Mouse (Mus musculus) limb, embryonic 12.5 days (tissue): ENCODE measurements around the gene Rbm39. TPM values are rescaled to one million over a fixed set of nuclear protein-coding genes. Genes with fewer than 3 reads are reported as not detected.
"Not testable (repeated sequence)": the region's sequence is repeated elsewhere in the genome, so short reads cannot be mapped to it uniquely, and the experiment has no call there.

Source experiments
- ATAC-seq: fragments of 200-750 bp; cut with Nextera tagmentation; 2 replicates; pipeline ENCODE4 v1.8.0; 2017; ENCODE audit warnings: low read depth, moderate TSS enrichment; ENCODE audit not compliant: insufficient number of reproducible peaks, insufficient read depth, low FRiP score, low TSS enrichment
- H3K27ac ChIP-seq: fragments of 300-500 bp; sonication (generic); 2 replicates; pipeline ENCODE4 v1.5.1; 2016; ENCODE audit warnings: mild to moderate bottlenecking, moderate library complexity
- H3K27me3 ChIP-seq: fragments of 300-500 bp; sonication (generic); 2 replicates; pipeline ENCODE4 v1.6.1; 2016; ENCODE audit warnings: mild to moderate bottlenecking, moderate library complexity
- H3K36me3 ChIP-seq: fragments of 300-500 bp; sonication (generic); 2 replicates; pipeline ENCODE4 v1.6.1; 2016; ENCODE audit warnings: mild to moderate bottlenecking, moderate library complexity
- H3K4me1 ChIP-seq: fragments of 300-500 bp; sonication (generic); replicated peaks from 2 replicates; pipeline ENCODE4 v1.6.1; 2016
- H3K4me2 ChIP-seq: fragments of 300-500 bp; sonication (generic); 2 replicates; pipeline ENCODE4 v1.6.1; 2016; ENCODE audit warnings: mild to moderate bottlenecking, moderate library complexity
- H3K4me3 ChIP-seq: fragments of 300-500 bp; sonication (generic); replicated peaks from 2 replicates; pipeline ENCODE4 v1.5.1; 2016; ENCODE audit warnings: mild to moderate bottlenecking
- H3K9ac ChIP-seq: fragments of 300-500 bp; sonication (generic); replicated peaks from 2 replicates; pipeline ENCODE4 v1.6.1; 2016; ENCODE audit warnings: mild to moderate bottlenecking, moderate library complexity
- H3K9me3 ChIP-seq: fragments of 300-500 bp; sonication (generic); 2 replicates; pipeline ENCODE4 v1.6.1; 2016; ENCODE audit warnings: mild to moderate bottlenecking, moderate library complexity
- WGBS: fragments of 180-500 bp; shearing (Covaris S2); methylation state at CpG from one replicate; pipeline ENCODE4 v1.1.7; 2016; 5-methylcytosine and 5-hydroxymethylcytosine counted together
- polyA plus RNA-seq: library from polyadenylated mRNA; unstranded; fragments of >200 nt; fragmentation: Nextera tagmentation; extraction: Ambion mirVana; gene quantifications from 2 replicates; pipeline ENCODE4 v1.2.1, GENCODE M21; 2016

Gene Rbm39
- polyA plus RNA-seq, 1 experiment from 2014 or later, result 825 TPM

GRCm38 (mm10) chr2:156196302-156197128, 16.5 kb upstream of the Rbm39 start, which contains the start of gene Phf20:
TSS of gene Phf20 (plus strand) at chr2:156196466.
- peak within 1 kb of the TSS; percentile 95 for H3K27ac ChIP-seq
- peak; percentile 97 for ATAC-seq
- peak within 1 kb of the TSS; percentile 67 for H3K4me2 ChIP-seq
- H3K4me3 ChIP-seq, result peak within 1 kb of the TSS; percentile 67
- peaks cover 35% of the 10 kb centered on the region for H3K4me1 ChIP-seq
- peaks cover 8% of the 10 kb centered on the region; the same call in 1 of the 2 replicates for H3K36me3 ChIP-seq
- WGBS, result under 1% methylated on average over 88 of the region's 88 CpGs
- H3K9me3 ChIP-seq, result no peaks in the 10 kb centered on the region
- H3K27me3 ChIP-seq, result no peaks in the 10 kb centered on the region
- H3K9ac ChIP-seq, result peak within 1 kb of the TSS; percentile 83

DNA sequence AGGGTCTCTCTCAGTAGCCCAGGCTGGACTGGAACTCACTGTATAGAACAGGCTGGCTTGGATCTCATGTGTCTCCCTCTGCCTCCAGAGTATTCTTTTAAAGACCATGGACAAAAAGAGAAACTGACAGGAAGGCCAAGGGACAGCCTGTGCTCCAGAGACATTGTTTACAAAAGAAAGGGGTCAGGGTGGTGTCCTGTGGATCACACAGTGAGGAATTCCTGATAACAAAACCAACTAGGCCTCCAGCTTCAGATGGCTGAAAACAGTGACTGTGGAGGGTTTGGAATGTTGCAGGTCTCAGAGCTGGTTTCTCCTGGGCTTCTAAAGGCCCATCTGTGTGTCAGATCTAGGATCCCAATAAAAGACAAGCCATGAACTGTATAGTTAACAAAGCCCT, 14.5 kb upstream of the Rbm39 start:
- Histone ChIP-seq H3K27me3 (no peaks in the 10 kb centered on the region), H3K9ac (no peak overlapping the region), H3K4me1 (peaks cover 21% of the 10 kb centered on the region), H3K9me3 (no peaks in the 10 kb centered on the region), H3K36me3 (no peaks in the 10 kb centered on the region), H3K27ac (no peak overlapping the region), H3K4me3 (no peak overlapping the region), H3K4me2 (no peak overlapping the region)
- no peak for ATAC-seq

DNA sequence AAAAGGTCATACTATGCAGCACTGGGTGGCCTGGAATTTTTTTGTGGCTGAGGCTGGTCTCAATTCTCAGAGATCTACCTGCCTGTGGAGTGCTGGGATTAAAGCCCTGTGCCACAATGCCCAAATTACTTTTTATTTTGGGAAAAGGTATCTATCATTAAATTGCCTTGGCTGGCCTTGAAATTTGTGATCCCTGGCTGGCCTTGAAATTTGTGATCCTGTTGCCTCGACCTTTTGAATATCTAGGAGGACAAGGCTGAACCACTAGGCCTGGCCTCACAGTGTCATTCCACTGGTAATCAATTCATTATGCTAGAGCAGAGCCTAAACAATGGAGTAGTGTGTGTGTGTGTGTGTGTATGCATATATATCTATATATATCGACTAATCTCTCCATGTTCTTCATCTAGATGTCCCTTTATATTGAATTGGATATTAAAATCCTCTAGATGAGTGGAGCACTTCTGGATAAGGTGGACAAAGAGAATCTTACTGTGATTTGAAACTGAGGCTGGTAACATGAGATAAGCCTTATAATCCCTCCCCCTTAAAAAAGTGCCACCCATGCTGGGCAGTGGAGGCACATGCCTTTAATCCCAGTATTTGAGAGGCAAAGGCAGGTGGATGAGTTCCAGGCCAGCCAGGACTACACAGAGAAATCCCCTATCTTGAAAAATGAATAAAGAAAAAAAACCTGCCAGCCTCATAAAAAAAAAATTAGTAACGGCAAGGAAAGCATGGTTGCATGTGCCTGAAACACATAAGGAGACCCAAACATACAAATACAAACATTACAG, 13.2 kb upstream of the Rbm39 start:
- 83% methylated on average over 3 of the region's 3 CpGs for WGBS
- no peak overlapping the region for H3K9ac ChIP-seq
- no peaks in the 10 kb centered on the region for H3K36me3 ChIP-seq
- no peaks in the 10 kb centered on the region for H3K27me3 ChIP-seq
- peaks cover 9% of the 10 kb centered on the region for H3K4me1 ChIP-seq
- no peak overlapping the region for H3K4me2 ChIP-seq
- no peaks in the 10 kb centered on the region for H3K9me3 ChIP-seq
- ATAC-seq, result no peak
- H3K27ac ChIP-seq, result no peak overlapping the region
- H3K4me3 ChIP-seq, result no peak overlapping the region

- Histone ChIP-seq H3K9ac (no peak overlapping the region), H3K4me3 (no peak overlapping the region), H3K9me3 (no peaks in the 10 kb centered on the region), H3K27me3 (no peaks in the 10 kb centered on the region), H3K4me2 (no peak overlapping the region), H3K36me3 (no peaks in the 10 kb centered on the region), H3K4me1 (no peaks in the 10 kb centered on the region), H3K27ac (no peak overlapping the region)
- WGBS, result 68% methylated on average over 2 of the region's 2 CpGs
- ATAC-seq, result no peak
Observed at GRCm38 (mm10) chr2:156192068-156192467, 12.0 kb upstream of the Rbm39 start.

GRCm38 (mm10) chr2:156191540-156191939, 11.5 kb upstream of the Rbm39 start:
- no peak for ATAC-seq
- H3K9ac ChIP-seq, result no peak overlapping the region
- H3K27me3 ChIP-seq, result no peaks in the 10 kb centered on the region
- H3K4me1 ChIP-seq, result no peaks in the 10 kb centered on the region
- H3K36me3 ChIP-seq, result no peaks in the 10 kb centered on the region
- H3K27ac ChIP-seq, result no peak overlapping the region
- H3K4me3 ChIP-seq, result no peak overlapping the region
- H3K4me2 ChIP-seq, result no peak overlapping the region
- no peaks in the 10 kb centered on the region for H3K9me3 ChIP-seq
- 100% methylated on average over 2 of the region's 2 CpGs for WGBS

DNA sequence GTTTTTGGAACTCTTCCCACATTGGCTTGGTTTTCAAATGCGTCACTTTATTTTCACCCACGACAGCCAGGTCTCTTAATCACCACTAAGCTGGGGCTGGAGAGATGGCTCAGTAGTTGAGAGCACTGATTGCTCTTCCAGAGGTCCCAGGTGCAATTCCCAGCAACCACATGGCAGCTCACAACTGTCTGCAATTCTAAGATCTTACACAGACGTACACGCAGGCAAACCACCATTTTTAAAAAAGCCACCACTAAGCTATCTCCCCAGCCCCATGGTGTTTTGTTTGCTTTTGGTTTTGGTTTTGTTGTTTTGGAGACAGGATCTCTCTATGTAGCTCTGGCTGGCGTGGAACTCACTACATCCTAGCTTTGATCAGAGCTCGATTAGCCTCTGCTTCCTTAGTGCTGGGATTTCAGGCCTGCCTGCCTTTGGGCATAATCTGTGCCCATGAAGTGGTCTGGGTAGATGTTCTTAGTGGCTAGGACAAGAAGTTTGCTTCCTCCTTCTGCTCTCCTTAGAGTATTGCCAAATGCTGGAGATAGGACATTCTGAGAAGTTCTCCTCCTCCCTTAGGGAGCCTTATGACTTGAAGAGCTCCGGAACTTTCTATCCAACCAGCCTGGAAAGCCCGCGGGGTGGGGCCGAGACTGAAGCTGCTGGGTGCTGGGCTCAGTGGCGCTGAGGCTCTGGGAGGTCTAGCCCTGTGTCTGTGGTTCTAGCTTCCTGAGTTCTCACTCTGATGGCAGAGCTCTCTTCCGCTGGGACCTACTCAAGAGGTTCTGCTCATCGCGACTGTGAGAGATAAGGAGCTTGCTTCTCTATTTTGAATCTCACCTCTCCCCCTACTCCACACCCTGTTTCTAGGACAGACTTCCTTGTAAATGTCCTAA, 10.2 kb upstream of the Rbm39 start:
- no peak overlapping the region for H3K9ac ChIP-seq
- no peak overlapping the region for H3K4me3 ChIP-seq
- ATAC-seq, result no peak
- H3K27me3 ChIP-seq, result no peaks in the 10 kb centered on the region
- WGBS, result 81% methylated on average over 14 of the region's 14 CpGs
- no peak overlapping the region for H3K27ac ChIP-seq
- no peaks in the 10 kb centered on the region for H3K9me3 ChIP-seq
- H3K36me3 ChIP-seq, result no peaks in the 10 kb centered on the region
- H3K4me2 ChIP-seq, result no peak overlapping the region
- no peaks in the 10 kb centered on the region for H3K4me1 ChIP-seq

- 84% methylated on average over 7 of the region's 7 CpGs for whole genome bisulfite sequencing
- not testable (repeated sequence) for H3K4me1 ChIP-seq, H3K9me3 ChIP-seq, H3K27ac ChIP-seq, H3K9ac ChIP-seq, H3K4me3 ChIP-seq, ATAC-seq, H3K27me3 ChIP-seq, H3K36me3 ChIP-seq, H3K4me2 ChIP-seq
Observed at GRCm38 (mm10) chr2:156189241-156189640, 9.2 kb upstream of the Rbm39 start.

GRCm38 (mm10) chr2:156181592-156181991, 1.6 kb upstream of the Rbm39 start:
- Histone ChIP-seq H3K4me3 (no peak overlapping the region), H3K4me2 (no peak overlapping the region; the same call in 1 of the 2 replicates), H3K27me3 (no peaks in the 10 kb centered on the region), H3K9me3 (no peaks in the 10 kb centered on the region), H3K9ac (no peak overlapping the region), H3K36me3 (peaks cover 15% of the 10 kb centered on the region), H3K4me1 (peaks cover 12% of the 10 kb centered on the region), H3K27ac (no peak overlapping the region)
- 67% methylated on average over 2 of the region's 2 CpGs for WGBS
- no peak for ATAC-seq

- Histone ChIP-seq H3K9ac (peak overlapping the region; percentile 77), H3K4me3 (peak overlapping the region; percentile 97), H3K27ac (peak overlapping the region; percentile 85), H3K27me3 (no peaks in the 10 kb centered on the region), H3K36me3 (peaks cover 21% of the 10 kb centered on the region), H3K4me1 (peaks cover 12% of the 10 kb centered on the region), H3K4me2 (peak overlapping the region; percentile 68), H3K9me3 (no peaks in the 10 kb centered on the region)
- 18% methylated on average over 8 of the region's 8 CpGs for WGBS
- no peak for ATAC-seq
Observed at GRCm38 (mm10) chr2:156180824-156181590, 969 bp upstream of the Rbm39 start.

DNA sequence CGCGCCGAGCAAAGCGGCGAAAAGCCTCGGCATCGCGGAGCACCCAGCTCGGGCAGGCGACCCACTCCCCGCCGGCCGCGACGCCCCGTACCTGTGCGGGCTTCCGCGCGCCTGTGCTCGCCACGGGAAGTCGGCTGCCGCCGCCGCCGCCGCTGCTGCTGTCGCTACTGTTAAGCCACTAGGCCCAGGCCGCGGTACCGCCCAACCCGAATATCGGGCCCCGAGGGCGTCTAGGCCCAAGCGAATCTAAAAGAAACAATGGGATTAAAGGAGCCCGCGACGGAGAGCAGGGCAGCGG, 293 bp downstream of the Rbm39 start:
- Histone ChIP-seq H3K4me3 (peak overlapping the region; percentile 97), H3K27ac (peak overlapping the region; percentile 98), H3K9me3 (no peaks in the 10 kb centered on the region), H3K27me3 (no peaks in the 10 kb centered on the region), H3K9ac (peak overlapping the region; percentile 100), H3K4me2 (no peak overlapping the region), H3K4me1 (peaks cover 16% of the 10 kb centered on the region), H3K36me3 (peaks cover 32% of the 10 kb centered on the region)
- ATAC-seq, result no peak
- WGBS, result under 1% methylated on average over 41 of the region's 41 CpGs
